Mouse (Mus musculus) lung, embryonic 14.5 days (tissue): Measurements from ENCODE around the gene St3gal3. TPM values are rescaled to one million over a fixed set of nuclear protein-coding genes. Genes with fewer than 3 reads are reported as not detected.

Experiments
- ATAC-seq: fragments of 200-750 bp; cut with Nextera tagmentation; 2 replicates; pipeline ENCODE4 v1.8.0; 2017; ENCODE audit warnings: mild to moderate bottlenecking, moderate TSS enrichment, moderate library complexity; ENCODE audit not compliant: insufficient read depth
- DNase-seq: peaks from one replicate; pipeline ENCODE4 v3.0.0-alpha.2; 2015
- H3K27ac ChIP-seq: fragments of 300-500 bp; sonication (generic); 2 replicates; pipeline ENCODE4 v1.5.1; 2014; ENCODE audit warnings: low read depth, mild to moderate bottlenecking, moderate library complexity
- H3K27me3 ChIP-seq: fragments of 300-500 bp; sonication (generic); 2 replicates; pipeline ENCODE4 v1.6.1; 2014; ENCODE audit warnings: low read length, control low read depth; ENCODE audit not compliant: insufficient read depth
- H3K36me3 ChIP-seq: fragments of 300-500 bp; sonication (generic); 2 replicates; pipeline ENCODE4 v1.6.1; 2014; ENCODE audit warnings: control low read depth; ENCODE audit not compliant: insufficient read depth
- H3K4me1 ChIP-seq: fragments of 300-500 bp; sonication (generic); 2 replicates; pipeline ENCODE4 v1.6.1; 2014; ENCODE audit warnings: antibody characterized with exemption, control low read depth; ENCODE audit not compliant: insufficient read depth
- H3K4me2 ChIP-seq: fragments of 300-500 bp; sonication (generic); 2 replicates; pipeline ENCODE4 v1.6.1; 2014; ENCODE audit warnings: mild to moderate bottlenecking
- H3K4me3 ChIP-seq: fragments of 300-500 bp; sonication (generic); 2 replicates; pipeline ENCODE4 v1.5.1; 2014; ENCODE audit warnings: low read depth, low read length
- H3K9ac ChIP-seq: fragments of 300-500 bp; sonication (generic); 2 replicates; pipeline ENCODE4 v1.6.1; 2014
- H3K9me3 ChIP-seq: fragments of 300-500 bp; sonication (generic); 2 replicates; pipeline ENCODE4 v1.6.1; 2016; ENCODE audit warnings: low read depth, low read length, control low read depth
- CTCF ChIP-seq: IDR thresholded peaks from 2 replicates; pipeline ENCODE4 v1.5.1; 2016; ENCODE audit warnings: antibody characterized with exemption, low read depth
- WGBS: fragments of 180-500 bp; shearing (Covaris S2); extraction: QIAGEN DNeasy Blood & Tissue Kit; methylation state at CpG from one replicate; pipeline ENCODE4 v1.1.7; 2014; 5-methylcytosine and 5-hydroxymethylcytosine counted together
- polyA plus RNA-seq: library from polyadenylated mRNA; unstranded; fragments of >200 nt; fragmentation: Nextera tagmentation; extraction: Ambion mirVana; gene quantifications from 2 replicates; pipeline ENCODE4 v1.2.1, GENCODE M21; 2014

The St3gal3 gene
- polyA plus RNA-seq, 1 experiment from 2014 or later = 6.3 TPM

GRCm38 (mm10) chr4:117995461-117995860, 139.3 kb downstream of the St3gal3 start:
- ATAC-seq (no peak), DNase-seq (no peak)
- no peak overlapping the region for H3K9ac ChIP-seq
- H3K4me2 ChIP-seq = no peak overlapping the region
- WGBS = 83% methylated on average over 1 of the region's 1 CpGs
- no peaks in the 10 kb centered on the region for H3K36me3 ChIP-seq
- no peaks in the 10 kb centered on the region for H3K9me3 ChIP-seq
- no peak overlapping the region for H3K4me3 ChIP-seq
- TF ChIP-seq CTCF = no peak
- H3K27ac ChIP-seq = no peak overlapping the region
- peaks cover 24% of the 10 kb centered on the region for H3K4me1 ChIP-seq
- no peaks in the 10 kb centered on the region for H3K27me3 ChIP-seq

DNA sequence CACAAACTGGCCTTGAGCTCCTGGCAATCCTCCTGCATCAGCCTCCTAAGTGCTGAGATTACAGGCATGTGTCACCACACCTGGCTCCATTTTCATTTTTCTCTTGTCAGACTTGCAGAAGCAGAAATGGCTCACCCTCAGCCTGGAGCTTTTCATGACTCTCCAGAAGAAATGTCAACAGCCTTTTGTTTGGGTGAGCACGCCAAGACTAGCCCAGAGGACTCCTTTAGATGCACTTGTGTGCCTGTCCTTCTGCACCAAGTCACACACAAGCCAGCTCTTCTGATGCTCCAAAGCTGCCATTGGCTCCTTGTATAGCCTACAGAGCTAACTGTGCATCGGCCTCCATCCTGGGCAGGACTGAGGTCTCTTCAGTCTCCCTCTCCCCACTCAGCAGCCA, 141.3 kb downstream of the St3gal3 start:
- ATAC-seq (no peak), DNase-seq (no peak)
- Histone ChIP-seq H3K36me3 (no peaks in the 10 kb centered on the region), H3K27ac (no peak overlapping the region), H3K27me3 (no peaks in the 10 kb centered on the region), H3K4me2 (no peak overlapping the region), H3K4me3 (no peak overlapping the region), H3K4me1 (peaks cover 17% of the 10 kb centered on the region), H3K9me3 (no peaks in the 10 kb centered on the region), H3K9ac (no peak overlapping the region)
- TF ChIP-seq CTCF = no peak
- 76% methylated on average over 2 of the region's 2 CpGs for WGBS

GRCm38 (mm10) chr4:117992872-117993271, 141.8 kb downstream of the St3gal3 start:
- Histone ChIP-seq H3K36me3 (no peaks in the 10 kb centered on the region), H3K9ac (no peak overlapping the region), H3K27ac (no peak overlapping the region; the same call in 1 of the 2 replicates), H3K4me2 (no peak overlapping the region), H3K27me3 (no peaks in the 10 kb centered on the region), H3K4me1 (peaks cover 13% of the 10 kb centered on the region), H3K9me3 (no peaks in the 10 kb centered on the region), H3K4me3 (no peak overlapping the region)
- no peak for DNase-seq
- no peak for ATAC-seq
- WGBS = 72% methylated on average over 7 of the region's 7 CpGs
- TF ChIP-seq CTCF = 0 out of 2 replicates have a peak, but pooled peaks have one; percentile 2

- no peak for ATAC-seq
- H3K36me3 ChIP-seq = no peaks in the 10 kb centered on the region
- no peak overlapping the region for H3K27ac ChIP-seq
- H3K9me3 ChIP-seq = no peaks in the 10 kb centered on the region
- H3K4me1 ChIP-seq = peaks cover 5% of the 10 kb centered on the region; the same call in 1 of the 2 replicates
- no peak overlapping the region for H3K9ac ChIP-seq
- no peak for DNase-seq
- H3K27me3 ChIP-seq = no peaks in the 10 kb centered on the region
- H3K4me3 ChIP-seq = no peak overlapping the region
- WGBS = 87% methylated on average over 3 of the region's 3 CpGs
- no peak overlapping the region for H3K4me2 ChIP-seq
- TF ChIP-seq CTCF = no peak
Observed at GRCm38 (mm10) chr4:117992036-117992435, 142.7 kb downstream of the St3gal3 start.

DNA sequence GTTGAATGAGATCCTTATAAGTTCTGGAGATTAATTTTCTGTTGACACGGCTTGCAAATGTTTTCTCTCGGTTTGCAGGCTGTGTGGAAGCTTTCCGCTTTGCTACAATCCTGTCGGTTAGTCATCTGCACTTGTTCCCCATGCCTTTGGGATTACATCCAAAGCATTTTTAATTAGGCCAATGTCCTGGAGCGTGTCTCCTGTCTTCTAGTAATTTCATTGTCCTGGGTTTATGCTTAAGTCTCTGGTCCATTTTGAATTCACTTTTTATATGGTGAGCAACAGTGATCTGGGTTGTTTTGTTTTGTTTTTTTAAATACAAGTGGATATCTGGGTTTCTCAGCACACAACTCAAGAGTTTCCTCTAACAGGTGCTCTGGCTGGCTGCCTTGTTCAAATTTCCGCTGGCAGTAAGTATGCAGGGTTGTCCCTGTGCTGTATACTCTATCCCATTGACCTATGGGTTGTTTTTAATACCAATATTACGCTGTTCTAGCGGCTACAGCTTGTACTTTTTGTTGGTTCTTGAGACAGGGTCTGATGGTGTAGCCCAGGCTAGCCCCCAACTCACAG, 143.6 kb downstream of the St3gal3 start:
- H3K36me3 ChIP-seq = no peaks in the 10 kb centered on the region
- WGBS = 87% methylated on average over 8 of the region's 8 CpGs
- H3K4me1 ChIP-seq = no peaks in the 10 kb centered on the region
- ATAC-seq (no peak), DNase-seq (no peak)
- TF ChIP-seq CTCF = no peak
- H3K27ac ChIP-seq = no peak overlapping the region
- no peak overlapping the region for H3K4me2 ChIP-seq
- H3K9ac ChIP-seq = no peak overlapping the region
- no peaks in the 10 kb centered on the region for H3K27me3 ChIP-seq
- H3K4me3 ChIP-seq = no peak overlapping the region
- no peaks in the 10 kb centered on the region for H3K9me3 ChIP-seq

GRCm38 (mm10) chr4:117990571-117990970, 144.1 kb downstream of the St3gal3 start:
- WGBS = 68% methylated on average over 3 of the region's 3 CpGs
- Histone ChIP-seq H3K4me1 (no peaks in the 10 kb centered on the region), H3K9me3 (no peaks in the 10 kb centered on the region), H3K27ac (no peak overlapping the region), H3K4me3 (no peak overlapping the region), H3K36me3 (no peaks in the 10 kb centered on the region), H3K9ac (no peak overlapping the region), H3K4me2 (no peak overlapping the region), H3K27me3 (no peaks in the 10 kb centered on the region)
- ATAC-seq (no peak), DNase-seq (no peak)
- TF ChIP-seq CTCF = no peak

DNA sequence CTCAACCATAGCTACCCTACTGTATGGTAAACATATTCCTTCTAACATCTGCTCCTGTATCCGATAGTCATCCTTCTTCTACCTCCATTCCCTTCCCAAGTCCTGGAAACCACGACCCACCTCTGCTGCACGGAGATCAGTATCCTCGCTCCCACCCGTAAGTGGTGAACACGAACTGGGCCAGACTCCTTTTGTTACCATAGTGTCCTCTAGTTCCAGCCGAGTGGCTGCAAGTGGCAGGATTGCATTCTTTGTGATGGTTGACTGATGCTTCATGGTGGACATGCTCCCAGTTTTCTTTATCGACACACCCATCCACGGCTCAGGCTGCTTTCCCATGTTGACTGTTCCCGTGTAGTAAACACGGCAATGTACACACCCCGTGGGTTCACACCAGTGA, 144.9 kb downstream of the St3gal3 start:
- H3K9me3 ChIP-seq = no peaks in the 10 kb centered on the region
- no peaks in the 10 kb centered on the region for H3K36me3 ChIP-seq
- H3K4me1 ChIP-seq = no peaks in the 10 kb centered on the region
- H3K9ac ChIP-seq = no peak overlapping the region
- no peak for ATAC-seq
- no peak overlapping the region for H3K4me2 ChIP-seq
- TF ChIP-seq CTCF = no peak
- WGBS = 82% methylated on average over 12 of the region's 12 CpGs
- H3K4me3 ChIP-seq = no peak overlapping the region
- no peak for DNase-seq
- no peak overlapping the region for H3K27ac ChIP-seq
- H3K27me3 ChIP-seq = no peaks in the 10 kb centered on the region
